In the genomic region with DNA sequence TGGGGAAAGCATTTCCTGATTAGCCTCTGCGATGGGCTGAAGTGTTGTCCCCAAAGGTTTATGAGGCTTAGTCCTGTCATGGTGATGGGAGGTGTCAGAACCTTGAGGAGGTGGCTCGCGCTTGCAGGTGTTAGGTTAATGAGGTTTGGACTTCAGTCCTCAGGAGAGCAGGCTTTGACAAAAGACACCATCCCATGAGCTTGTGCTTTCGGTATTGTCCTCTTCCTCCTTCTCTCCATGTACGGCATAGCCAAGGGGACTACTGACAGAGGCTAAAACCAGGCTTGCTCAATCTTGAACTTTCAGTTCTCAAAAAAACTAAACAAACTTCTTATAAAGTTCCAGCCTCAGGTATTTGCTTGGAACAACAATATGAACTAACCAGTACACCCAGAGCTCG, we compare ENCODE assay signal across 20 mouse cellular contexts.
"Had no signal": no experiment of that assay in that cellular context is flagged by ENCODE, and none has a peak within 500 bp of the region (broad histone marks: within the 10 kb centered on the region; RNA-seq: fewer than 3 reads in every experiment).

No protein-coding gene starts in this region.

- H3K9ac ChIP-seq: liver, embryonic 14.5 days; liver, postnatal 0 days; lung, embryonic 14.5 days; midbrain, embryonic 12.5 days; midbrain, embryonic 15.5 days; neural tube, embryonic 13.5 days had no signal

- ATAC-seq: intestine, embryonic 16.5 days; liver, postnatal 0 days; lung, postnatal 0 days; midbrain, embryonic 15.5 days had no signal

- DNase-seq: kidney, adult 2 months; kidney, postnatal 10 days; kidney, postnatal 36 days; liver, postnatal 0 days; lung, embryonic 14.5 days; retina, postnatal 1 day; right cerebral cortex, postnatal 25 days; spleen, adult 18-20 months; thymus, postnatal 25 days had no signal

- H3K27me3 ChIP-seq: midbrain, embryonic 15.5 days had no signal

- H3K4me3 ChIP-seq: limb, embryonic 10.5 days; limb, embryonic 13.5 days; midbrain, embryonic 12.5 days; midbrain, embryonic 15.5 days; myocyte; neural tube, embryonic 13.5 days had no signal

- H3K9me3 ChIP-seq: limb, embryonic 10.5 days; limb, embryonic 13.5 days; midbrain, embryonic 12.5 days; midbrain, embryonic 15.5 days; neural tube, embryonic 13.5 days had no signal

- H3K27ac ChIP-seq: limb, embryonic 10.5 days; limb, embryonic 13.5 days; liver, embryonic 14.5 days; midbrain, embryonic 12.5 days; midbrain, embryonic 15.5 days; neural tube, embryonic 13.5 days; stomach, postnatal 0 days had no signal

- H3K4me2 ChIP-seq: limb, embryonic 13.5 days; liver, embryonic 11.5 days; lung, embryonic 14.5 days; midbrain, embryonic 12.5 days; midbrain, embryonic 15.5 days; neural tube, embryonic 13.5 days had no signal

- H3K36me3 ChIP-seq: limb, embryonic 10.5 days; limb, embryonic 13.5 days; midbrain, embryonic 12.5 days; midbrain, embryonic 15.5 days; neural tube, embryonic 13.5 days had no signal

- H3K4me1 ChIP-seq: midbrain, embryonic 12.5 days; midbrain, embryonic 15.5 days; neural tube, embryonic 13.5 days had no signal
